Mouse (Mus musculus) left cerebral cortex, adult 2 months (tissue): ENCODE data around the gene Klf1. TPM values are rescaled to one million over a fixed set of nuclear protein-coding genes. Genes with fewer than 3 reads are reported as not detected.
A peak's percentile ranks its signal among the peaks of the same experiment; 100 is the strongest.

Experiments
- DNase-seq, 2 experiments: peaks; one replicate each; pipeline ENCODE4 v3.0.0; 2021 to 2022; ENCODE audit warnings: low spot score in 2 of 2, mixed read lengths in 1 of 2; ENCODE audit errors: extremely low spot score in 1 of 2
- H3K27ac ChIP-seq: fragments of 200-600 bp; 2 replicates; pipeline ENCODE4 v1.8.1; 2022
- H3K4me3 ChIP-seq: fragments of 200-600 bp; 2 replicates; pipeline ENCODE4 v1.8.1; 2022
- CTCF ChIP-seq: fragments of 200-600 bp; IDR thresholded peaks from 2 replicates; pipeline ENCODE4 v1.8.1; 2022; ENCODE audit warnings: antibody characterized with exemption, mild to moderate bottlenecking, moderate library complexity
- intact Hi-C: fragments of 180-260 bp; cut with DNase I; formaldehyde crosslinking; loops from one replicate; pipeline ENCODE4 v1.15.1; 2025
- total RNA-seq, 2 experiments: library from RNA; stranded (reverse); gene quantifications; 2 replicates each; pipeline ENCODE4 v1.2.3; 2021

Klf1 gene
- total RNA-seq, 2 experiments from 2014 or later, result 0.23 TPM; not detected in 1

GRCm38 (mm10) chr8:84908421-84909161, 6.9 kb downstream of the Klf1 start, which contains the start of gene Dnase2a:
Dnase2a (plus strand) TSS chr8:84908560.
- Histone ChIP-seq H3K27ac (no peak within 1 kb of the TSS), H3K4me3 (peak within 1 kb of the TSS; percentile 48)
- TF ChIP-seq CTCF, result no peak
- DNase-seq, result peak; percentile 70 to 81
- intact Hi-C loops, result no loop called here

DNA sequence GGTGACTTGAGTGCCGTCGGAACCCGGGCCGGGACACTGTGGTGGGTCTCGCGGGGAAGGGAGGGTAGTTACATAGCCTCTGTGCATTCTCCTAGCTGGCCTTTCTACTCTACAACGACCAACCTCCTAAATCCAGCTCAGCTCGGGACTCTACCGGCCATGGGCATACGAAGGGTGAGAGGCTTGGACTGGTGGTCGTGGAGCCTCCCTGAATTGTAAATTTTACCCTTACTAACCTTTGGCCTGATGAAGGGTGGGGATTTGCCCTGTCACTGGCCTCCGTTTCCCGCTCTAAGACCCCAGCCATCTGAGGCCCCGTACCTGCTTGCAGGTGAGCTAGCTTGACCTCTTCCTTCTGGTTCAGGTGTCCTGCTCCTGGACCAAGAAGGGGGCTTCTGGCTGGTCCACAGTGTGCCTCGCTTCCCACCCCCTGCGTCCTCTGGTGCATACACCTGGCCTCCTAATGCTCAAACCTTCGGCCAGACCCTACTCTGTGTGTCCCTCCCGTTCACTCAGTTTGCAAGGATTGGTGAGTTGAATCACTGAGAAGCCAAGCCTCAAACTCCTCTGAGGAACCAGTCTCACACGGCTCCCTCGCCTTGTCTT, 7.5 kb downstream of the Klf1 start:
- TF ChIP-seq CTCF, result no peak
- H3K4me3 ChIP-seq, result peak overlapping the region; percentile 48
- no peak overlapping the region for H3K27ac ChIP-seq
- DNase-seq, result no peak
- intact Hi-C loops, result no loop called here

DNA sequence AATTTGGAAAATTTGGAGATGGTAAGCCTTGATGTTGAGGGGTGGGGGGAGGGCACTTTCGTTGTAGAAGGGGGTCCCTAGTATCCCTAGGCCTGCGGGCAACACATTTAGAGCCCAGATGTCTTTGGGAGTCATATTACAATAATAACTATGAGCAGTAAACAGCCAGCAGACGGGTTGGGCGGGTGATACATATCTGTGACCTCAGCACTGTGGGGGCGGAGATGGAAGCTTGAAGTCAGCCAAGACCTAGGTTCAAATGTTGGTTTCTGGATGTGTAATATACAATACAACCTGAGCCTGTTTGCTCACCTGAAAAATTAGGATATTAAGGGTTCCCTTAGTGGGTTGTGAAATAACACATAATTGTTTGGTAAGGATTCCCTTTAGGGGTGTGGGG, 8.2 kb downstream of the Klf1 start:
- DNase-seq, result no peak
- no peak overlapping the region for H3K4me3 ChIP-seq
- H3K27ac ChIP-seq, result no peak overlapping the region
- TF ChIP-seq CTCF, result no peak
- intact Hi-C loops, result no loop called here

DNA sequence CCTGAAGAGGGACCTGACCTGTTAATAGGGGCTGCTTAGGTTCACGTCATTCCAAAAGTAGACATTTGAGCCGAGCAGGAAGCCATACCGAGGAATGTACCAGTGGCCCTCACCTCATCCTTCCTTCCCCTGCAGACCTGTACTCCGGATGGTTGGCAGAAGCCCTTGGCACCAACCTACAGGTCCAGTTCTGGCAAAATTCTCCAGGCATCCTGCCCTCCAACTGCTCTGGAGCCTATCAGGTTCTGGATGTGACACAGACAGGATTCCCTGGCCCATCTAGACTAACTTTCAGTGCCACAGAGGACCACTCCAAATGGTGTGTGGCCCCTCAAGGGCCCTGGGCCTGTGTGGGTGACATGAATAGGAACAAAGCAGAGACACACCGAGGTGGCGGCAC, 8.8 kb downstream of the Klf1 start:
- no peak for DNase-seq
- no peak for TF ChIP-seq CTCF
- Histone ChIP-seq H3K4me3 (no peak overlapping the region), H3K27ac (no peak overlapping the region)
- intact Hi-C loops, result no loop called here

DNA sequence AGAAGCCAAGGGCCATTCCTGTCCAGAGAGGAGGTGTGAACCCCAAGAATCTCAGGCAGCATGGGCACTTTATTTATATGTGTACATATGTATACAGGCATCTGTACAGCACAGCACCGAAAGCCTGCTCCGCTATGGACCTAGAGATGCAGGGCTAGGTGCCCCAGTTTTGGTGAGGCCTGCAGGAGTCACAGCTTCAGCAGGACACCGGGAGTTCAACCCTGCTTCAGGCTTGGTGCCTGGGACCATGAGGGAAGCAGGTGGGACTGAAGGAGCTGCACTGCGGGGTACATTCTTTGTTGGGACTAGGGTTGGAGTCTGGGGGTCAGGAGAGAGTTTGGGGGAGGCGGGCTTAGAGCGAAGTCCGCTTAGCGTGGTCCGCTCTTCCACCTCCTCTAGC, 10.1 kb downstream of the Klf1 start:
- no peak for TF ChIP-seq CTCF
- no peak for DNase-seq
- Histone ChIP-seq H3K27ac (no peak overlapping the region), H3K4me3 (no peak overlapping the region)
- intact Hi-C loops, result no loop called here

GRCm38 (mm10) chr8:84912391-84912790, 10.7 kb downstream of the Klf1 start:
- intact Hi-C loops, result no loop called here
- H3K4me3 ChIP-seq, result no peak overlapping the region
- no peak for DNase-seq
- no peak overlapping the region for H3K27ac ChIP-seq
- TF ChIP-seq CTCF, result no peak

DNA sequence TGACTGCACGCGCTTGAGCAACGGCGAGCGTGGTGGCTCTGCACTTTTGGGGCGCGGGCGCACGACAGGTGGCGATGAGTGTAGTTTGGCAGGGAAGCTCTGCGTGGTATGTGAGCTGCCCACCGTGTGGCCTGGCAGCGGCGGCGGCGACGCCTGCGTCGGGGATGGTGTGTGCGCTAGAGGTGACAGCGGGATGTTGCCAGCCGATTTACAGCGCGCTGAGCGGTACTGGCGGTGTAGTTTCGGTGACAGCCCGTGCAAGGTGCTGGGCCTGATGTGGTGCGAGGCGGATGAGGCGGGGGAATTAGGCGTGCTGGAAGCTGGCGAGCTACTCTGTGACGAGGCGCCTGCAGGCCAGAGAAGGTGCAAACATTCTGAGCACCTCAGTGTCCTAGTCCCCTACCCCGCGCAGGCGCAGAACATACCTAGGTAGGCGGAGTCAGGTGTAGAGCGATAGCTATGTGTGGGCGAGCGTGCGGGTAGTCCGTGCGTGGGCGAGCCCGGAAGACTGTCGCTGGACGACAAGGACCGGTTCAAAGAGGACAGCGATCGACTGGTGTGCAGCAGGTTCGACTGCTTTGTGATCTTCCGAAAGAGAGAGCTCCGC, 11.3 kb downstream of the Klf1 start:
- H3K27ac ChIP-seq, result no peak overlapping the region; the same call in 1 of the 2 replicates
- intact Hi-C loops, result no loop called here
- no peak for TF ChIP-seq CTCF
- DNase-seq, result peak; percentile 63 to 69
- H3K4me3 ChIP-seq, result peak overlapping the region; percentile 17; the same call in 1 of the 2 replicates

DNA sequence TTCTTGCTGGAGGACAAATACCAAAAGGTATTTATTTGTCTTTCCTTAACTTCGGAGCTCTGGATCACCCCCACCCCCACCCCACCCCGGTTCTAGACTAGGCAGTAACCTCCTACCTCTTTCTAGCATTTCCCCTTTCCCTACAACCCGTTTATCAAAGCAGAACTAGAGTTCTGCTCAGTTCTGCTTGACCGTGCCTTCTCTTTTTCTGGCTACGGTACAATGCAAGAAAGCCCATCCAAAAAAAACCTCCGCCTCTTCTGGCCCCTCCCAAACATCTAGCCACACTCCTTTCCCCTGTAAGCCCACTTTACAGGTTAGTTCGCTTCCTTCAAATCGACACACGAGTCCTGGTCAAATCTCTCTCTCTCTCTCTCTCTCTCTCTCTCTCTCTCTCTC, 11.8 kb downstream of the Klf1 start:
- DNase-seq, result no peak
- TF ChIP-seq CTCF, result no peak
- Histone ChIP-seq H3K27ac (no peak overlapping the region; the same call in 1 of the 2 replicates), H3K4me3 (no peak overlapping the region)
- intact Hi-C loops, result no loop called here

DNA sequence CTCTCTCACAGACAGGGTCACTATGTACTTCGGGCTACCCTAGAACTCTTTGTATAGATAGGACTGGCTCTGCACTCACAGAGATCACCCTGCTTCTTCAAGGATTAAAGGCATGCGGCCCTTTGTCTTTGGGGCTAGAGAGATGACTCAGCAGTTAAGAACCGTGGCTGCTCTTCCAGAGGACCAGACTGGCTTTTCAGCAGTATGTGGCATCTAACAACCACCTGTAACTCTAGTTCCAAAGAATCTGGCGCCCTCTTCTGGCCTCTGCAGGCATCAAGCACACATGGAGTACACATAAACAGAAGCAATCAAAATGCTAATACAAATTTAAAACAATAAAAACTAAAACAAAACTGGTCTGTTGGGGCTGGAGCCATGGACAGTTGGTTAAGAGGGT, 12.2 kb downstream of the Klf1 start:
- no peak overlapping the region for H3K4me3 ChIP-seq
- no peak overlapping the region for H3K27ac ChIP-seq
- intact Hi-C loops, result no loop called here
- TF ChIP-seq CTCF, result peak; percentile 41
- no peak for DNase-seq

DNA sequence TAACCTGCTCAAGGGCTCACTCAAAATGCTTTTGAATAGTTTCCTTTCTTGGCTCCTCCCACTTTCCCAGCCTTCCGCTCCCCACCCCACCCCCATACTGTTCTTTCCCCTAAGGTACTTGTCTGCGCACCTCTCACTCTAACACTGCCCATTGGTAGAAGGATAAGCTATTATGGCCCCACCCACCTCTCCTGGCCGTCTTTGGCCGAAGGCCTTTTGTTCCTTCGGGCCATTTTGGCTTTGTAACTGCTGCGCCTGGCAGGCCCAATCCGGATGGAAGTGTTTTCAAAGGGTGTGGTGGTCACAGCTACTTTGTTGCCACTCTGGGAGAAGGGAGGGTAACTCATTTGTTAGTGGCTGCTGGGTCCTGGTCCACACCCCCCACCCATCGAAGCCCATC, 13.5 kb downstream of the Klf1 start:
- no peak overlapping the region for H3K27ac ChIP-seq
- no peak for DNase-seq
- intact Hi-C loops, result no loop called here
- TF ChIP-seq CTCF, result no peak
- no peak overlapping the region for H3K4me3 ChIP-seq

- no peak overlapping the region for H3K4me3 ChIP-seq
- intact Hi-C loops, result no loop called here
- H3K27ac ChIP-seq, result no peak overlapping the region
- no peak for TF ChIP-seq CTCF
- no peak for DNase-seq
Measured at GRCm38 (mm10) chr8:84917781-84918180, 16.1 kb downstream of the Klf1 start.

GRCm38 (mm10) chr8:84918646-84919045, 16.9 kb downstream of the Klf1 start:
- H3K27ac ChIP-seq, result no peak overlapping the region
- TF ChIP-seq CTCF, result no peak
- DNase-seq, result no peak
- H3K4me3 ChIP-seq, result no peak overlapping the region
- intact Hi-C loops, result no loop called here
